Mouse (Mus musculus): ENCODE results near the gene Frmd4a. TPM values are rescaled to one million over a fixed set of nuclear protein-coding genes. Genes with fewer than 3 reads are reported as not detected.

Frmd4a gene
- polyA plus RNA-seq, 1 experiment = 7.7 TPM

DNA sequence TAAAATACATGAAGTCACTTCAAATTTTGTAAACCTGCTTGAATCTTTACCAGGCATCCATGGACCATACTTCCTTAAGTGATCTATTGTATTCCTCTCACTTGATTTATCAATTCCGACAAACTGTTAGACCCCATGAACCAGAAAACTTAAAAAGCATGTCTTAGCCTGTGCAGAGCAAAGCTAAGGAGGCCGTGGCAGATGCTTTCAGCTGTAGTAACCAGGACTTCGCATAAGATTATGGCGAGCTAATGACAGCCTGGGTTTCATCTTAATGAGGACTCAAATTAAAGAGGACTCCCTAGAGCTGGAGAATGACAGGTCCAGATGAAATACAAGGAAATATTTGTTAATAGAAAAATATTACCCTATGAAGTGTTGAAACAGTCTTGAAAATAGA is 139.9 kb downstream of the Frmd4a start:
- Histone ChIP-seq H3K4me3 (replicated peaks) (no peak overlapping the region), H3K9me3 (no peaks in the 10 kb centered on the region), H3K36me3 (replicated peaks; ENCODE audit: low read length) (no peaks in the 10 kb centered on the region), H3K27me3 (replicated peaks) (peaks cover 17% of the 10 kb centered on the region), H3K4me1 (no peaks in the 10 kb centered on the region)
- TF ChIP-seq GATA1 (IDR thresholded peaks at IDR 0.05; ENCODE audit: borderline replicate concordance, low read length) = no peak

DNA sequence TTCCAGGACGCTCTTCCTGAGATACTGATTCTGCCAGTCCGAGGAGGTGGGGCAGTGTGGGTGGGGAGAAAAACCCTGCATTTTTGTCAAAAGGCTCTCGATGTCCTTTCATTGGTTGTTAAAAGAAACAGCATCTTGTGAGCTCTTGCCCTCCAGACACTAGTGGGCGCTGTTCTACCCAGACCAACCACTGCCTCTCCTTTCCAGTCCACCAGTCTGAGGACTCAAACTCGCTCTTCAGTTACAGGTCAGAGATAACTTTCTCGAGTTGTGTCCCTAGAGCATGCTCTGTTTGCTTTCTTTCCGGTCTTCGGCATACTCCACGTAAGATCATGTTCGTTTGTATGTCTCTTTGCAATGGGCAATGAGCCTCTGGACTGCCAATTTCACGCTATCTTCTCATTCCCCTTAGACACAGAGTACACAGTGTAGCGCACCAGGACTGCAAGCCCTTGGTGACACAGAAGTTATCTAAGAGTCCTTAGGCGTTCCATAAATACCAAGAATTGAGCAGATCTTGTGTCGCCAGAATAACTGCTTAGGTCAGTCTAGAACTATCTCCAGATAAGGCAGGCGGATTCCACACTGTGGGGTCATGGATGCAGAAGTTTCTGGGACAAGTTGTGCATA is 142.2 kb downstream of the Frmd4a start:
- Histone ChIP-seq H3K27me3 (replicated peaks) (no peaks in the 10 kb centered on the region), H3K4me3 (replicated peaks) (no peak overlapping the region), H3K9me3 (no peaks in the 10 kb centered on the region), H3K36me3 (replicated peaks; ENCODE audit: low read length) (no peaks in the 10 kb centered on the region), H3K4me1 (no peaks in the 10 kb centered on the region)
- TF ChIP-seq GATA1 (IDR thresholded peaks at IDR 0.05; ENCODE audit: borderline replicate concordance, low read length) (no peak), FLI1 (IDR thresholded peaks at IDR 0.05; ENCODE audit: low read length) (no peak)

DNA sequence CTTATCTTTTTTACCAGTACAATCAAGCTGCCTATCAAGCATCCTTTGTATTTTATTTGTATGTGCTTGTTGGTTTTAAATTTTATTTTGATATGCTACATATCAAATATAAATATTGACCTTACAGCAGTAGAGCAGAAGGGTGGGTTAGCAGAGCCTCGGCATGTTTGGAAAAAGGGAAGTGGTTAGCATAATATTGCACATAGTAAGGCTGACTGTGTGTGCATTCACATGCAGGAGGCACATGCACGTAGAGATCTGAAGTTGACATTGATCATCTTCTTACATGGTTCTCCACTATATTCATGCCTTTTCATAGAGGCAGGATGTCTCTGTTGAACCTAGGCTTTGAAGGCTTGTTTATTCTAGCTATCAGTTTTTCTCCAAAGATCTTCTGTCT is 148.7 kb downstream of the Frmd4a start:
- H3K36me3 ChIP-seq (replicated peaks; ENCODE audit: low read length) = no peaks in the 10 kb centered on the region
- H3K4me1 ChIP-seq = no peaks in the 10 kb centered on the region
- no peak overlapping the region for H3K4me3 ChIP-seq (replicated peaks)
- peaks cover 16% of the 10 kb centered on the region for H3K9me3 ChIP-seq
- no peak for TF ChIP-seq FLI1 (IDR thresholded peaks at IDR 0.05; ENCODE audit: low read length)
- TF ChIP-seq GATA1 (IDR thresholded peaks at IDR 0.05; ENCODE audit: borderline replicate concordance, low read length) = no peak
- no peaks in the 10 kb centered on the region for H3K27me3 ChIP-seq (replicated peaks)

DNA sequence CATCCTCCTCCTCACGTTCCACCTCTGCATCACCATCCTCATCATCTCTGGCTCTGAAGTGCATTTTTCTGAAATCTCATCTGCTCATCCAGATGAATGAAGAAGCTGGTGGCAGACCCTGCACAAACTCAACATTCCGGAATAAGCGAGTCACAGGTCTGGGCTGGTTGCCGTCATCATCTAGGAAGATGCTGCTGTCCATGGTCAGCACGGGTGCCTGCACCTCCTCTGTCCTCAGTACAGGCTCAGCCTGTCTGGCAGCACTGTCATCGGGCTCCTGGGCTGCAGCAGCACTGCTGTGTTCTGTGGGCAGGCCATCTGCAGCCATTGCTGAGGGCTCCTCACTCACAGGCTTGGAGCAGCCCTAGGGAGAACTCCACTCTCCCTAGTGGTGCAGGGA is 149.6 kb downstream of the Frmd4a start:
- Histone ChIP-seq H3K4me1 (no peaks in the 10 kb centered on the region), H3K36me3 (replicated peaks; ENCODE audit: low read length) (no peaks in the 10 kb centered on the region), H3K27me3 (replicated peaks) (no peaks in the 10 kb centered on the region), H3K4me3 (replicated peaks) (peak overlapping the region; percentile 30), H3K9me3 (peaks cover 16% of the 10 kb centered on the region)
- TF ChIP-seq GATA1 (IDR thresholded peaks at IDR 0.05; ENCODE audit: borderline replicate concordance, low read length) (no peak), FLI1 (IDR thresholded peaks at IDR 0.05; ENCODE audit: low read length) (no peak)

DNA sequence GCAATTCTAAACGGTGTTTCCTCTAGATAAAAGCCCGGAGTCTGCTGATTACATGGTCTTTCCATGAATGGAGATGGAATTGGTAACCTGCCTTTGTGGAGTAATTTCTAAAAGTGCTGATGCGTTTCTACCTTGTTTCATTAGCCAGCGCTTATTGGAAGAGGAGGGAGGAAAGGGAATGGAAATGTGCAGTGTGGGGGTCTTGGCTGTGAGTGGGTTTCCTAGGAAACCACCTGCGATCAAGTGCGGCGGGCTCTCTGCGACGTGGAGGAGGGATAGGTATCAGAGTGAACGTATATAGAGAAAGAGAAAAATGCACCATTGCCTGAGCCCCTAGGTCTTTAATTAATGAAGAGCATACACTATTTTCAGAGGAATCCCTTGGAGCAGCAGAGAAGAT is 152.2 kb downstream of the Frmd4a start:
- H3K4me1 ChIP-seq = no peaks in the 10 kb centered on the region
- no peak overlapping the region for H3K4me3 ChIP-seq (replicated peaks)
- no peaks in the 10 kb centered on the region for H3K27me3 ChIP-seq (replicated peaks)
- peaks cover 16% of the 10 kb centered on the region for H3K9me3 ChIP-seq
- no peaks in the 10 kb centered on the region for H3K36me3 ChIP-seq (replicated peaks; ENCODE audit: low read length)
- no peak for TF ChIP-seq GATA1 (IDR thresholded peaks at IDR 0.05; ENCODE audit: borderline replicate concordance, low read length)
- TF ChIP-seq FLI1 (IDR thresholded peaks at IDR 0.05; ENCODE audit: low read length) = no peak

DNA sequence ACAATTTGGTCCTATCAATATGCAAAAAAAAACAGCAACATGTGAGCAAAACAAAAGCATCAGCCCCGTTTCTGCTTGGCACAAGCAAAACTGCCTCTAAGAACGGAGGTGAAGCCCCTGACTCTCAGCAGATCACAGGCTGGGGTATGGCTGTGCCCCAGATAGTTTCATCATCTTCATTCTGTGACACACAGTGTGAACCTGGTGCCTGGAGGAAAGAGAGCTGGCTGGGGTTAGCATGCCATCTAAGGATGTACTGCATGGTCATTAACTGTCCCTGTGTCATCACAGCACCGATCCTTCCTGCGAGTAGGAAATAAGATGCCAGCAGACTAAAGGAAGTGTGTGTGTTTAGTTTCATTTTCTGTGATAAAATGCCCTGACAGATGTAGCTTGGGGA is 152.7 kb downstream of the Frmd4a start:
- H3K4me1 ChIP-seq = no peaks in the 10 kb centered on the region
- no peaks in the 10 kb centered on the region for H3K36me3 ChIP-seq (replicated peaks; ENCODE audit: low read length)
- no peaks in the 10 kb centered on the region for H3K27me3 ChIP-seq (replicated peaks)
- TF ChIP-seq FLI1 (IDR thresholded peaks at IDR 0.05; ENCODE audit: low read length) (no peak), GATA1 (IDR thresholded peaks at IDR 0.05; ENCODE audit: borderline replicate concordance, low read length) (no peak)
- peaks cover 16% of the 10 kb centered on the region for H3K9me3 ChIP-seq
- H3K4me3 ChIP-seq (replicated peaks) = no peak overlapping the region

DNA sequence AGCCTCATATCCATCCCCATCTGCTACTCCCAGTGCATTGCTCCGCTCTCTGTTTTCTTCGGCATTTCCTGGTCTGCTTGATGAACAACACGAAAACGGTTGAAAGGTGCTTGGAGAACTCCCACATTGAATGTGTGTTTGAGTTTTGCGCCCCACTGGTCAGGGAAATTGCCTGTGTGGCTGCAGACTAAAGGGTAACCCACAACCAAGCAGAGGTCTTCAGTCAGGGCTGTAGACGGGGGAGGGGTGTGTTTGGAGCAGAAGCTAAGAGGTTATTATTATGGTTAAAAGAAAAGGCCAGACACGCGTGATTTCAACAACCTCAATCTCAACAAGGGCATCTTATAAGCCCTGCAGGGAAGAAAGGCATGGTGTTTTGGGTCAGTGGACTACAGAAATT is 167.5 kb downstream of the Frmd4a start:
- no peak for TF ChIP-seq FLI1 (IDR thresholded peaks at IDR 0.05; ENCODE audit: low read length)
- no peak for TF ChIP-seq GATA1 (IDR thresholded peaks at IDR 0.05; ENCODE audit: borderline replicate concordance, low read length)
- H3K9me3 ChIP-seq = no peaks in the 10 kb centered on the region
- no peak overlapping the region for H3K4me3 ChIP-seq (replicated peaks)
- H3K4me1 ChIP-seq = no peaks in the 10 kb centered on the region
- no peaks in the 10 kb centered on the region for H3K36me3 ChIP-seq (replicated peaks; ENCODE audit: low read length)
- H3K27me3 ChIP-seq (replicated peaks) = no peaks in the 10 kb centered on the region

DNA sequence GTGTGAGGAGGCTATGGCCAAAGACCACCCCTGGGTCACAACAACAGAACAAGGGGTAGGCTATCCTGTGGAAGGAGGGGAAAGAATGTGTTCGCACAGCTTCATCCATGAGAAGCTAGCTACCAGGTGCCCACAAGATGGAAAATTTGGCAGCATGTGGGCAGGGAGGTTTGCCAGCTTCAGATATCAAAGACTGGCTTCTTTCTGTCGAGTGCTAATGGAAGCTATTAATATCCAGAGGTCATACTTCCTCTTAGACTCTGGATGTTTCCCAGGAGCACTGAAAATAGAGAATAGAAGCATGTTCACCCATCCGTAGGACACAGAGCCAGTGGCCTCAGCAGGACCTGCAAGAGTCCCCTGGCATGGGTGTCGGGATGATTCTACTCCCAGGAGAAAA is 170.0 kb downstream of the Frmd4a start:
- Histone ChIP-seq H3K9me3 (no peaks in the 10 kb centered on the region), H3K36me3 (replicated peaks; ENCODE audit: low read length) (no peaks in the 10 kb centered on the region), H3K4me3 (replicated peaks) (no peak overlapping the region), H3K27me3 (replicated peaks) (no peaks in the 10 kb centered on the region), H3K4me1 (no peaks in the 10 kb centered on the region)
- no peak for TF ChIP-seq GATA1 (IDR thresholded peaks at IDR 0.05; ENCODE audit: borderline replicate concordance, low read length)
- no peak for TF ChIP-seq FLI1 (IDR thresholded peaks at IDR 0.05; ENCODE audit: low read length)

DNA sequence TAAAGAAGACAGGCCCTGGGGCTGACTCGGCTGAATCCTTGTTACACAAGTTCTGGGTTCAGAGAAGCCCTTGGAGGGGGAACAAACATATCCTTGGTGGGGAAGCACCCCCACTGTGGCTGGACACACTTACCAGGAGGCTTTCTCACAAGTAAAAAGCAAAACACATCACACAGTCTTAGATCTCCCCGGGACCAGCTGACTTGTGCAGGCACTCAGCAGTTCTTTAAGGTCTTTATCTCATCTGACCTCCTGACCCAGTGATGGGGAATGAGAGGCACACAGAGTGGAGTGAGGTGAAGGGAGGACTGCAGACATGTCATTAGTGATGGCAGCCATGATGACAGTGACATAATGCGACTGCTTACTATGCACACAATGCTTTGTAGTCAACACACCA is 170.8 kb downstream of the Frmd4a start:
- H3K9me3 ChIP-seq = no peaks in the 10 kb centered on the region
- no peak overlapping the region for H3K4me3 ChIP-seq (replicated peaks)
- H3K4me1 ChIP-seq = no peaks in the 10 kb centered on the region
- TF ChIP-seq FLI1 (IDR thresholded peaks at IDR 0.05; ENCODE audit: low read length) = no peak
- TF ChIP-seq GATA1 (IDR thresholded peaks at IDR 0.05; ENCODE audit: borderline replicate concordance, low read length) = no peak
- H3K27me3 ChIP-seq (replicated peaks) = no peaks in the 10 kb centered on the region
- no peaks in the 10 kb centered on the region for H3K36me3 ChIP-seq (replicated peaks; ENCODE audit: low read length)

DNA sequence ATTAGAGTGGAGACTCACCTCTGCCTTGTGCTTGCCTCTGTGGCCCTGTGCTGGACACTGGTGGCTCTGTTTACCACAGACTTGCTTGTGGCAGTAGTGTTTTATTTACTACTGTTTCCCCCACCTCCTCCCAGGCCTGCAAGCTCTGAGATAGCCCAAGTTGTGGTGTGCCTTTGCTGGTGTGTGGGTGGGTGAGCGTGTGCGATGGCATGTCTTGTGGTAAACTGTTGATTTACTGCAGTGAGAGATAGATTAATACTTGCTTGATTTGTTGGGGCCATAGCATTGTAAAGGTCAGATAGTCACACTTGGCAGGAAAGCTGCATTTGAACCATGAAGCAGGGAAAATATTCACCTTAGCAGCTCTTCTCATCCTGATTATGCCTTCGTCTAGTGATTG is 172.8 kb downstream of the Frmd4a start:
- TF ChIP-seq FLI1 (IDR thresholded peaks at IDR 0.05; ENCODE audit: low read length) (no peak), GATA1 (IDR thresholded peaks at IDR 0.05; ENCODE audit: borderline replicate concordance, low read length) (no peak)
- Histone ChIP-seq H3K36me3 (replicated peaks; ENCODE audit: low read length) (no peaks in the 10 kb centered on the region), H3K4me1 (no peaks in the 10 kb centered on the region), H3K9me3 (no peaks in the 10 kb centered on the region), H3K27me3 (replicated peaks) (no peaks in the 10 kb centered on the region), H3K4me3 (replicated peaks) (no peak overlapping the region)

DNA sequence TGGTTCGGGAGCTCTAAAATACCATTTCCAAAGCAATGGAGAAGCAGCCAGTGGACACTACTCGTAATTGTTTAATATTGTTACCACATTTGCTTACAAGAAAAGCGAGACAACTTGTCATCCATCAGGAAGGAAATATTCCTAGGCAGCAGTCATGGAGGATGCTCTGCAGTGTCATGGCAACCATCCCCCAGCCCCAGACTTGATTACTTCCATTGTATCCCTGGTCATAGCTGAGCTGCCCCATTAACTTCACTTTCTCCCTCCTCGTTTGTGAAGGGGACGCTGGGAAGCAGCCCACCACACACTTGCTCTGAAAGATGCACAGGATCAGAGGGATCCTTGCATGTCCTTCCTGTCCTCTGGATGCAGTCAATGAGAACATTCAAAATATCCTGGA is 173.5 kb downstream of the Frmd4a start:
- Histone ChIP-seq H3K9me3 (no peaks in the 10 kb centered on the region), H3K4me3 (replicated peaks) (no peak overlapping the region), H3K36me3 (replicated peaks; ENCODE audit: low read length) (no peaks in the 10 kb centered on the region), H3K27me3 (replicated peaks) (no peaks in the 10 kb centered on the region), H3K4me1 (no peaks in the 10 kb centered on the region)
- TF ChIP-seq FLI1 (IDR thresholded peaks at IDR 0.05; ENCODE audit: low read length) (no peak), GATA1 (IDR thresholded peaks at IDR 0.05; ENCODE audit: borderline replicate concordance, low read length) (no peak)
